Mouse (Mus musculus) neutrophil, adult 65 days (primary cell): ENCODE data around the gene Nphs2. TPM values are rescaled to one million over a fixed set of nuclear protein-coding genes. Genes with fewer than 3 reads are reported as not detected.

Source experiments
- total RNA-seq: library from RNA; stranded (reverse); gene quantifications from 2 replicates; pipeline ENCODE4 v1.2.4, GENCODE M21; 2023

Nphs2 gene
- not detected in 2 replicates for total RNA-seq

GRCm38 (mm10) chr1:156310630-156311029 is at the start of gene Nphs2:
TSS of gene Nphs2 (plus strand) at chr1:156310727.

DNA sequence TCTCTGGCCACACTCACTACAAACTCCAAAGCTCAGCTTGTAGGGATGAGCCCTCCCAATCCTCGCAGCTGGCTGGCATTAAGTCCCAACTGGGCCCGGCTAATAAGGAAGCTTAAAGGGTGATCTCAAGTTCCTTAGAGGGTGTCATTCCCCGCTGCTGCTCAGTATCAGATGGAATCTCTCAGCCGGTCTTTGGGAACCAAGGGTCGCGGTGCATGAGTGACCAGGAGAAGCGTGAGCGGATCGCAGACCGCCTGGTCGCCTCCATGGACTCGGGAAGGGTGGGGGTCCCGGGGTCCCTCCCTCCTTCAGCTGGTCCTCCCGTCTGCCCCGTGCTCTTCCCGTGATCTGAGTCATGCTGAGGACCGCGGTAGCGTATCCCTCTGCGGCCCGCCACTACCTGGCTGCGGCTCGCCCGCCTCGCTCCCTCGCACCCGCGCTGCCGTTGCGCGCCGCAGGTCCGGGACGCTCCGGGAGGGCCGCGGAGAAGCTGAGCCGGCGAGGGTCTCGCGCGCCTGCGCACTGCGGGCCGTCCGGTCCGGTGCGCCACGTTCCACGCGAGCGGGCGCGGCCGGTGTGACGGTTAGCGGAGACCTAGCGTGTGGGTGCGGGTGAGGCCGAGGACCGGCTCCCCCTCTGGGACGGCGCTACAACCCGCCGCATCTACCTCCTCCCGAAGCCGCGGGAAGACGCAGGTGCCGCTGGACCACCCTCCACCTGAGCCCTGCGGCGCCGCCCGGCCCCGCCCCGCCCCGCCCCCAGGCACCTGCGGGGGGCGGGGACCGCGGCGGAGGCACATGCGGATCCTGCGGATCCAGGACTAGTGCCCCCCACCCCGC is 7.4 kb upstream of the Nphs2 start, which contains the start of gene Tdrd5:
Tdrd5 (minus strand) TSS at position 754 of the 839 bp plus-strand sequence.

GRCm38 (mm10) chr1:156365740-156366139 is 55.2 kb downstream of the Nphs2 start, which contains the start of gene Gm2000:
TSS of gene Gm2000 (plus strand) at chr1:156366040.

Other genes with a start within 250 kb of the Nphs2 start
- not detected in 2 replicates for gene Fam163a, start 105.7 kb upstream of the Nphs2 start, total RNA-seq
- gene Tdrd5, start 7.1 kb upstream of the Nphs2 start, total RNA-seq: 0.11 TPM in 1 of 2 replicates, not detected in the other
- gene Gm2000, start 55.3 kb downstream of the Nphs2 start, total RNA-seq: 148 and 277 TPM in 2 replicates
- gene Axdnd1, start 110.4 kb downstream of the Nphs2 start, total RNA-seq: 0.39 TPM in 1 of 2 replicates, not detected in the other
- 126 and 142 TPM in 2 replicates for gene Soat1, start 163.6 kb downstream of the Nphs2 start, total RNA-seq
- 17.6 and 18.2 TPM in 2 replicates for gene Gm10031, start 213.3 kb downstream of the Nphs2 start, total RNA-seq
- 13.4 and 19.9 TPM in 2 replicates for gene Abl2, start 248.1 kb downstream of the Nphs2 start, total RNA-seq